Mouse (Mus musculus) forebrain, embryonic 14.5 days (tissue): Measurements from ENCODE around the gene Itga1. TPM values are rescaled to one million over a fixed set of nuclear protein-coding genes. Genes with fewer than 3 reads are reported as not detected.

Experiments
- ATAC-seq: fragments of 200-750 bp; cut with Nextera tagmentation; 2 replicates; pipeline ENCODE4 v1.8.0; 2017; ENCODE audit warnings: mild to moderate bottlenecking, moderate library complexity
- DNase-seq: peaks from one replicate; pipeline ENCODE4 v3.0.0-alpha.2; 2015; ENCODE audit warnings: low spot score
- H3K27ac ChIP-seq: fragments of 300-500 bp; sonication (generic); 2 replicates; pipeline ENCODE4 v1.5.1; 2014; ENCODE audit warnings: low read depth, mild to moderate bottlenecking, control low read depth, low read length, moderate library complexity
- H3K27me3 ChIP-seq: fragments of 300-500 bp; sonication (generic); replicated peaks from 2 replicates; pipeline ENCODE4 v1.6.1; 2014; ENCODE audit warnings: low read length, control low read depth, mixed read lengths; ENCODE audit not compliant: control insufficient read depth, insufficient read depth
- H3K36me3 ChIP-seq: fragments of 300-500 bp; sonication (generic); 2 replicates; pipeline ENCODE4 v1.6.1; 2014; ENCODE audit warnings: low read length, control low read depth; ENCODE audit not compliant: control insufficient read depth, insufficient read depth
- H3K4me1 ChIP-seq: fragments of 300-500 bp; sonication (generic); 2 replicates; pipeline ENCODE4 v1.6.1; 2014; ENCODE audit warnings: antibody characterized with exemption, low read length, control low read depth; ENCODE audit not compliant: control insufficient read depth, insufficient read depth
- H3K4me2 ChIP-seq: fragments of 300-500 bp; sonication (generic); 2 replicates; pipeline ENCODE4 v1.6.1; 2014; ENCODE audit warnings: mild to moderate bottlenecking, control low read depth, low read length
- H3K4me3 ChIP-seq: fragments of 300-500 bp; sonication (generic); 2 replicates; pipeline ENCODE4 v1.5.1; 2014; ENCODE audit warnings: low read depth, low read length, control low read depth
- H3K9ac ChIP-seq: fragments of 300-500 bp; sonication (generic); 2 replicates; pipeline ENCODE4 v1.6.1; 2014; ENCODE audit warnings: mild to moderate bottlenecking, low read length, control low read depth, moderate library complexity
- H3K9me3 ChIP-seq: fragments of 300-500 bp; sonication (generic); replicated peaks from 2 replicates; pipeline ENCODE4 v1.6.1; 2016; ENCODE audit warnings: low read length, control low read depth, mixed read lengths; ENCODE audit not compliant: control insufficient read depth
- WGBS: fragments of 180-500 bp; shearing (Covaris S2); extraction: QIAGEN DNeasy Blood & Tissue Kit; methylation state at CpG from one replicate; pipeline ENCODE4 v1.1.7; 2014; 5-methylcytosine and 5-hydroxymethylcytosine counted together
- polyA plus RNA-seq: library from polyadenylated mRNA; unstranded; fragments of >200 nt; fragmentation: Nextera tagmentation; extraction: Ambion mirVana; gene quantifications from 2 replicates; pipeline ENCODE4 v1.2.1, GENCODE M21; 2014

Gene Itga1
- polyA plus RNA-seq, 1 experiment from 2014 or later, result 5.8 TPM

- H3K4me3 ChIP-seq, result no peak overlapping the region
- H3K27me3 ChIP-seq, result no peaks in the 10 kb centered on the region
- ATAC-seq (no peak), DNase-seq (no peak)
- H3K4me1 ChIP-seq, result no peaks in the 10 kb centered on the region
- no peak overlapping the region for H3K9ac ChIP-seq
- WGBS, result 92% methylated on average over 4 of the region's 4 CpGs
- no peaks in the 10 kb centered on the region for H3K9me3 ChIP-seq
- no peak overlapping the region for H3K27ac ChIP-seq
- H3K4me2 ChIP-seq, result no peak overlapping the region
- no peaks in the 10 kb centered on the region for H3K36me3 ChIP-seq
Observed at GRCm38 (mm10) chr13:114914963-114915362, 186.8 kb downstream of the Itga1 start.

DNA sequence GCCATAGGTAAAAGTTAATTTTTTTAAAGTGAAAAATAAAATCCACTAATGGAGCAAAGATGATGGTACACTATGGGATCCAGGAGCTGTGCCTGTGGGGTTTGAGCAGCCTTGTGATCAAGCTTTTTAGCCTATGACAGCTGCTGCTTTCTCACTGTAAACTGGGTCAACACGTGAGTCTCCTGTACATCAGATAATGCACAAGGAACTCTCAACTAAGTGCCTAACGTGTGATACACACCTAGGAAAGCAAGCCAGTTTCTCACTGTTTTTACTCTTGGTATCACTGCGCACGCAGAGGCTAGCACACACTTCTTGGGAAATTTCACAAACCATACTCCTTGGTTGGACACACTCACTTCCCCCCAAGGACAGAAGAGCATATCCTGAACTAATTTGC, 187.2 kb downstream of the Itga1 start:
- no peak for ATAC-seq
- Histone ChIP-seq H3K9me3 (no peaks in the 10 kb centered on the region), H3K36me3 (no peaks in the 10 kb centered on the region), H3K4me1 (no peaks in the 10 kb centered on the region), H3K9ac (no peak overlapping the region), H3K27ac (no peak overlapping the region), H3K4me3 (no peak overlapping the region), H3K27me3 (no peaks in the 10 kb centered on the region), H3K4me2 (no peak overlapping the region)
- WGBS, result 89% methylated on average over 4 of the region's 4 CpGs
- DNase-seq, result no peak

DNA sequence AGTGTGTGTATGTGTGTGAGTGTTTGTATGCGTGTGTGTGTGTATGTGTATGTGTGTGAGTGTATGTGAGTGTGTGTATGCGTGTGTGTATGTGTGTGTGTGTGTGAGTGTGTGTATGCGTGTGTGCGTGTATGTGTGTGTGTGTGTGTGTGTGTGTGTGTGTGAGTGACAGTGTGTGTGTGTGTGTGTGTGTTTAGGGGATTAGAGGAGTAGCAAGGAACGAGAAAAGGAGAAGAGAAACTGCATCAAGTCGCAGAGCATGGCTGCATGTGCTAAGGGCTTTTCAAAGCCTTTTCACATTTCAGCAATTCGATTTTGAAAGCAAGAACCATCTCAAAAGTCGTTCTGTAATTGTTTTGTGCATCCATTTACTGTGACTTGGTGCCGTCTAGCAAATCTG, 191.1 kb downstream of the Itga1 start:
- ATAC-seq (no peak), DNase-seq (no peak)
- H3K36me3 ChIP-seq, result no peaks in the 10 kb centered on the region
- H3K27ac ChIP-seq, result no peak overlapping the region
- H3K4me2 ChIP-seq, result no peak overlapping the region
- WGBS, result 83% methylated on average over 9 of the region's 9 CpGs
- H3K27me3 ChIP-seq, result no peaks in the 10 kb centered on the region
- no peak overlapping the region for H3K4me3 ChIP-seq
- H3K9ac ChIP-seq, result no peak overlapping the region
- no peaks in the 10 kb centered on the region for H3K9me3 ChIP-seq
- H3K4me1 ChIP-seq, result no peaks in the 10 kb centered on the region

DNA sequence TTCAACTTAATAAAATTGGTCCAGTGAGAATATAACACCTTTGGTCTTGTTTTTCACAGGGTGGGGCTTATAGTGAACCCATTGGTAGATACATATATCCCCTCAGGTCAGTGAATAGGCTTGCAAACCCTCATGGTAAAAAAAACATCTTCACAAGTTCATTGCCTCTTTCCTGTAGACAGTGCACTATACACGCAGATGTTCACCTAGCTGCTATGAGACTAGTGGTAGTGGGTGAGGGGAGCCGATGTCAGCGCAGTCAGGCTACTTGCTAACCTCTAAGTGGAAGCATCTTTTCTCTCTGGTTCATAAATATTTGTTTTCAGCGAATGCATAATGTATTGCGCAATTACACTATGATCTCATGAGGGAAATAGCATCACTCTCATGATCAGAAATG, 192.2 kb downstream of the Itga1 start:
- H3K4me2 ChIP-seq, result no peak overlapping the region
- H3K4me1 ChIP-seq, result no peaks in the 10 kb centered on the region
- H3K27ac ChIP-seq, result no peak overlapping the region
- H3K9ac ChIP-seq, result no peak overlapping the region
- H3K9me3 ChIP-seq, result no peaks in the 10 kb centered on the region
- H3K4me3 ChIP-seq, result no peak overlapping the region
- ATAC-seq (no peak), DNase-seq (no peak)
- H3K27me3 ChIP-seq, result no peaks in the 10 kb centered on the region
- WGBS, result 96% methylated on average over 5 of the region's 5 CpGs
- no peaks in the 10 kb centered on the region for H3K36me3 ChIP-seq

DNA sequence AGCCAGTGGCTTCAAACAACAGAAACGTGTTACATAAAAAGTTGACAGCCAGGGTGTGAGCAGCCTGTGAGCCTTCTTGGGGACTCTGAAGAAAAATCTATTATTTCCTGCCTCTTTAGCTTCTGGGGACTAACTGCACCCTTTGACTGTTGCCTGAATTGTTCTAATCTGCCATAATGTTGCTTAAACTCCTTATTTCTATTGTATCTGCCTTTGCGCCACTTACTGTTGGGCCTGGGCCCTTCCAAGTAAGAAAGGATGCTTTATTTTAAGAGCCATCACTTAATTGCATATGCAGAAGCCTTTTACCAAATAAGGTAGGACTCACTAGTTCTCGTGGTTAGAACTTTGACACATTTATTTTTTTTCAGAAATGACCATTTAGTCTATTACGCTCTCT, 193.9 kb downstream of the Itga1 start:
- Histone ChIP-seq H3K9ac (no peak overlapping the region), H3K4me1 (no peaks in the 10 kb centered on the region), H3K27me3 (no peaks in the 10 kb centered on the region), H3K4me3 (no peak overlapping the region), H3K36me3 (no peaks in the 10 kb centered on the region), H3K9me3 (no peaks in the 10 kb centered on the region), H3K4me2 (no peak overlapping the region), H3K27ac (no peak overlapping the region)
- DNase-seq (no peak), ATAC-seq (no peak)
- WGBS, result 81% methylated on average over 4 of the region's 4 CpGs

Other genes starting within 250 kb of the Itga1 start
- gene Itga2, start 169.9 kb downstream of the Itga1 start, polyA plus RNA-seq, result 2.0 and 2.7 TPM in 2 replicates
- 5.6 and 5.9 TPM in 2 replicates for gene Pelo, start 11.8 kb downstream of the Itga1 start, polyA plus RNA-seq
- 4.0 and 4.9 TPM in 2 replicates for gene Gm49395, start within 50 bp of the Itga1 start, polyA plus RNA-seq